Mouse (Mus musculus) erythroblast, embryonic 14.5 days (primary cell): ENCODE measurements around the gene Mrpl12.

Experiments used
- GATA1 ChIP-seq: IDR thresholded peaks from 2 replicates; pipeline ENCODE4 v1.6.1; 2012; ENCODE audit warnings: low read length, inconsistent platforms, mixed read lengths
- TAL1 ChIP-seq: IDR thresholded peaks from 3 replicates; pipeline ENCODE4 v1.6.1; 2012; ENCODE audit warnings: low read length, inconsistent platforms, mixed read lengths

DNA sequence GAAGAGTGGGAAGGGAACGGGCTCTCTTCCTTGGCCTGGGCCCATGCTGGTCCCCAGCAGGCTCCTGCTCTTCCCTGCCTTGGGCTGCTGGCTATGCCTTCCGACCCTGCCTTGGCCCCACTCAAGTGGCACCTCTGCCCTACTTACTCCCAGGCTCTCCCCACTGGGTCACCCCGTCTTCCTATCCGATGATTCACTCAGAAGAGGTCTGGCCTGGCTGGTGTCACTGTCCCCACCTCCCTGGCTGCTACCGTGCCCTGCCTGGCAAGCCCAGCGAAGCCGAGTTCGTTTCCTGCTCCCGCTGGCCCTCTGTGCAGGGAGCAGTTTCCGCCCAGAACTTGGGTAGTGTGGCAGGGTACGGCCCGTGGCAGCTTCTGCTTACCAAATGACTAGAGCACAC is 13.8 kb downstream of the Mrpl12 start:
- TF ChIP-seq TAL1 (no peak), GATA1 (no peak)
